Mouse (Mus musculus): ENCODE measurements at regions not wholly inside any gene's neighbourhood (a gene's known extent, or its start where the extent isn't known, plus 50 kb on each side); places are given as distances from the start of the nearest gene placed in this dataset.

DNA sequence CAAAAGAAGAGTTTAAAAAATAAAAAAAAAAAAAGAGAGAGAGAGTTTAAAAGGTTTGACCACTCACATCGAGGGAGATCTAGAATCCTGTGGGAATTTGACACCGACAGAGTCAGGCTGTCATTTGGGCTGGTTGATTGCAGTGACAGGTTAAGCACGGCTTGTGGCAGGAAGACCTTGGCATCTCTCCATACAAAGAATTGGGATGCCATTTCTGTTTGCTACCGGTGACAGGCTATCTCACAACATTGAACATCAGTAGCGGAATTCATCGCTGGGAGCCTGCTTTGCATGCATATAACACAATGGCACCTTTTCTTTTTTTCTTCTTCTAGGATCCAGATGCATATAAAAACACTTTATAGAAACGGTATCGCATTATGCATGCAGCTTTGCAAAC lies 53.7 kb upstream of the Gm26657 start:
- ATAC-seq (ENCODE audit: poor library complexity, severe bottlenecking), result no peak

DNA sequence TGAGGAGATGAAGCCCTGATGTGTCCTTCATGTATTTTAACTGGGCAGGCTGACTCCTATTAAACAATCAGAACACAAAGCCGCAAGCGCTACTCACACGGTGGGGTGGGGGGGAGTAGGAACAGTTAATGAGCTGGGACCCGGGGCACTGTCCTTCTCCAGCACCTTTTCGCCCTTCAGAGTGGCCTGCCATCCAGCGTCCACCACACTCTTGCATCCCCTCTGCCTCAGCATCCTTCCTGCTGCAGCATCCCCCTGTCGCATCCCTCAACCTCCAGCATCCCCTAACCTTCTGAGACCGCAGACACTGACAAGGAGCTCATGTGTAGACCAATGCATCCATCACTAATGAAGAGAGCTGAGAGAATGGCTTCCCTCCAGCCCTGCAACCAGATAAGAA lies 54.2 kb upstream of the Gm26657 start:
- ATAC-seq (ENCODE audit: poor library complexity, severe bottlenecking), result no peak

- ATAC-seq (ENCODE audit: poor library complexity, severe bottlenecking), result peak; percentile 92
Measured at GRCm38 (mm10) chr4:56685123-56685522, 54.7 kb upstream of the Gm26657 start.

GRCm38 (mm10) chr4:56684031-56684430 lies 55.8 kb upstream of the Gm26657 start:
- ATAC-seq (ENCODE audit: poor library complexity, severe bottlenecking), result no peak

GRCm38 (mm10) chr4:56681121-56681520 lies 58.7 kb upstream of the Gm26657 start:
- ATAC-seq (ENCODE audit: poor library complexity, severe bottlenecking), result peak; percentile 47

DNA sequence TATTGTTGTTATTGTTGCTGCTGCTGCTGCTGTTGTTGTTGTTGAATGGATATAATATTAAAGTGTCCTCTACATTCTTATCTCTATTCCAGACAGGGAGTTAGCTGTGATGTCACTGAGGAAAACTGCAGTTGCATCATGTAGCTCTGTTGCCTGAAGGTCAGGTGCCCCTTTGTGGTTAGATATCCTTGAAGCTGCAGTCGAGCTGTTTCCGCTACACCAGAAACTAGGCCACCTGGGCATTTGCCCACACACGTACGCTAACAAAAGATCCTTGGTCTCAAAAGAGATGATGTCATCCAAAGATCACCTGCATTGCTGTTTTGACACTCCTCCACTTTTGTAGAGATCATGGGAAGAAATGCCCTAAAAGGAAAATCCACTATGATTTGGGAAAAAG lies 66.0 kb upstream of the Gm26657 start:
- ATAC-seq (ENCODE audit: poor library complexity, severe bottlenecking), result no peak

DNA sequence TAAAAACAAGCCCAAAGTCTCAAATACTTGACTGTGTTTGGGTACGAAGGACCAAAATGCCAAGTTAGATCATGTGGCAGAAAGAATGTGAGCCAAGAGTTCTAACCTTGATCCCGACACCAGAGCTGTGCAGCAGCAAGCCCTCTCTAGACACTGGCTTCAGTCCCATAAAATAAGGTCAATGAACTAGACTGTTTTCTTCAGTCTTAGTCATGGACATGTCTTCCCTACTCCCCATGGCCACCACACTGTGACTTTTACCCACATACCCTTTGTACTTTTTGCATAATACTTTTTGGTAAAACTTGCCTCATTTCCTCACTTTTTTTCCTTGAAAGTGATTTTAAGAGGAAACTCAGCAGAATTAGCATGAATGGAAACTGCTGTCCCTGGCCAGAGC lies 74.9 kb upstream of the Gm26657 start:
- no peak for ATAC-seq (ENCODE audit: poor library complexity, severe bottlenecking)

DNA sequence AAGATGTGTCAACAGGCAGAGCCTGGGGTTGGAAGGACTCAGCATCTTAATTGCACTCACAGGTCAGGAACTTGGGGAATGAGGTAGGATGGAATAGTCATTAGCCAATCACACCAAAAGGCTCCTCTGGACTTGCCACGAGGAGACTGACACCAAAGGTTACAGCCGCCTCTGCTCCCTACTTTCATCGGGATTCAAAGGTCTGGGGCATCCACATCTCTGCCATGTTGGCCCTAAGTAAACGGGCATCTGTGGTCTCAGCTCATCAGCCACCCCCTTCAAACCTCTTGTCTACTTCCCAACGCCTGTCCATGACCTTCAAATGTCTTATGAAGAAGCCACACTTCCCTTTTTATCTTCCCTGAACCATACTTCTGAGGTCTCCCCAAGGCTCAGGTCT lies 78.1 kb upstream of the Gm26657 start:
- ATAC-seq (ENCODE audit: poor library complexity, severe bottlenecking), result no peak

DNA sequence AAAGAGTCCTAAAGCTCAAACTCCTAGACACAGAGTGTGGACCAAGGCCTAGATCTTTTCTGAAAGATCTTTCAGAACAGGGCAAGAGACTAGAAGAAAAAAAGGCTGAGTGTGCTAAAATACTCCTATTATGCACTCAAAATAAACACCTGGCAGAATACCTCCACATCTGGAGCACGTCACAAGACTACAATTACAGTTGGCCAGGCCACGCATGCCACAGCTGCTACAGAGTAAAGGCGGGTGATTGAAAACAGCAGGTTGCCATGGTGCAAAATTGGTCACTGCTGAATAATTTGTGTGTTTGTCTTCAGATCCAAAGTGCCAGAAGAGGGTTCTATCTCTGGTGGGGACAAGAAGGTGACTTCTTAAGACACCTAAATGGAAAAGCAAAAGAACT lies 82.8 kb upstream of the Gm26657 start:
- no peak for ATAC-seq (ENCODE audit: poor library complexity, severe bottlenecking)

DNA sequence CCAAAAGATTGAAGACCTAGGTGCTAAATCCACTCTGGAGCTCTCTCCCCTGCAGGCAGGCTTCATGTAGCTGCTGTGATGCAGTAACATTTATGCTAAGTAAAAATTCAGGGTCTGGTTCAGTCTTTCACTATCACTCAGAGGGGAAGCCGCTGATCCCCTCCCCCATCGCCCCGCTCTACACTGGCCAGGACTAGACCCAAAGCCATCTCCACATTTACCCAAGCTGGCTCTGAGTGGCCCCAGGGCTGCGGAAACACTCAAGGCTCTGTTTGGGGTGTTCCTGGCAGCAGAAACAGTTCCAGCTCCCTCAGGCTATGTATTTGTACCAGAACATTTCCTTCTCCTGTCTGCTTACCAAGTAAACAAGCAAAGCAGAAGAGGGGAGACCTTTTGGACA lies 85.5 kb upstream of the Gm26657 start:
- ATAC-seq (ENCODE audit: poor library complexity, severe bottlenecking), result no peak

DNA sequence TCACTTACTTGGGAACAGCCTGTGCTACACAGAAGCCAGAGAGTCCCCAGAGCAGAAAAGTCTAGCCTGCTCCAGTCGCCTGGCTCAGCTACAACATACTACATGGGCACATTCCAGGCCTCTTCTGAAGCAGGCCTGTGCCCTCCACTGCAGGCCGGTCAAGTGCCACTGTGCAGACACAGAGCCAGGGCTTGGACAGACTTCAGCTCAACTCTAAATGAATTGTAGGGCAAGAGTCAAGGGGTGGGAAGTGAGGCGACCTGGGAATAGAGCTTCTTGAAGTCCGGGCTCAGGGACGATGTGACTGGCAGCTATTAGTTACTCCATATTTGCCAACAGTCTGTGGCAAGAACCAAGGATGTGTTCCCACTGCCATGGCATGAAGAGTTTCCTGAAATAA lies 87.1 kb upstream of the Gm26657 start:
- no peak for ATAC-seq (ENCODE audit: poor library complexity, severe bottlenecking)

DNA sequence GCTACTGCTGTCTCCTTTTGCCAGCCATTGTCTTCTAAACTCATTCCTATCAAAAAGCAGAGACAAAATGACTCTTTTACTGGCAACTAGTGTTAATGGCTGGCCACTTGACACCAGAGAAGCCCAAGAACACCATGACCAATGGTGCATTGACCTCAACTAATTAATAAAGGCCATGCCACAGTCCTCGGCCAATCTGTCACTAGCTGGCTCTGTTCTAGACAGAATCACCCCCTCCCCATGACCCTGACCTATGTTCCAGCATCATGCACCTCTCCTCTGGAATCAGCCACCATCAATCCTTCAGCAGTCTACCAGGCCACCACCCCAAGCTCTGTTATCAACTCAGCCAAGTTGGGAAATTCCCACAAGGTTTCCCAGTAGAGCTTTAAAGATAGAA lies 90.1 kb upstream of the Gm26657 start:
- no peak for ATAC-seq (ENCODE audit: poor library complexity, severe bottlenecking)

DNA sequence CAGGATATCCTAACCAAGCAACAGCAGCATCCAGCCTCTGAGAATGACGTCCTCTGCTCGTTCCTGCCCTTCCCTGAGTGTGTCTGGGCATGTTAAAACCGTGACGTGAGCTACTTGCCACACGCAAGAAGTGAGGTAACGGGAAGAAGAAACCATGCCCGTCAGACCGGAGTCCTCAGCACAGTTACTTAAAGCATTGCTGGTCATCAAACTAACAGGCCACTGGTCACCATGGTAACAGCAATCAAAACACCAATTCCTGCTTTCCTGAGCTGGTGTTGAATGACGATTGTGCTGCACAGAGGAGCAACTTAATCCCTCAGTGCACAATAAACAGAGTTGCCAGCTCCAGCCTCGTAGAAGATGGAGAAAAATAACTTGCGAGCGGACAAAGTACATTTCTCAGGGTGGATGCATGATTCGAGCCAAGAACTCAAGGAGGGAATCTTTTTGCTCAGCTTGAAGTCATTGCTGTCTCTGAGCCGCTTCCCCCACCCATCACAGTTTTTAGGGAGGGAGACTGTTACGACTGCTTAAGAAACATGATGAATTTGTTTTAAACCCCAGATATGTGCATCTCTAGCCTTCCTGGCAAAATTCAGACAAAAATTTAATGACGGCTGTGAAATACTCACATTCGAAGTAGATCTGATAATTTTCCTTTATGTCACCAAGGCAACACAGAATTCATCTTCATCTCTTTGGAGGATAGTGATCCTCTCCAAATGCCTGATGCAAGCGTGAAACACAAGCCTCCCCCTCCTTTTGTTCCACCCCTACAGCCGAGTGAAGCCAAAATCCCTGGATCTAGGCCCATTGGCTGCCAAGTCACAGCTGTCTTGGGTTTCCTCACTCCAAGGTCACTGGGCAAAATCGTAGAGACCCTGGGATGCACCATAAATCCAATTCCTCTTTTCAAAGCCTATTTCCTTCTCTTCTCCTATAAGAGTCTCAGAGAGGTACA lies 95.6 kb upstream of the Gm26657 start:
- no peak for ATAC-seq (ENCODE audit: poor library complexity, severe bottlenecking)

DNA sequence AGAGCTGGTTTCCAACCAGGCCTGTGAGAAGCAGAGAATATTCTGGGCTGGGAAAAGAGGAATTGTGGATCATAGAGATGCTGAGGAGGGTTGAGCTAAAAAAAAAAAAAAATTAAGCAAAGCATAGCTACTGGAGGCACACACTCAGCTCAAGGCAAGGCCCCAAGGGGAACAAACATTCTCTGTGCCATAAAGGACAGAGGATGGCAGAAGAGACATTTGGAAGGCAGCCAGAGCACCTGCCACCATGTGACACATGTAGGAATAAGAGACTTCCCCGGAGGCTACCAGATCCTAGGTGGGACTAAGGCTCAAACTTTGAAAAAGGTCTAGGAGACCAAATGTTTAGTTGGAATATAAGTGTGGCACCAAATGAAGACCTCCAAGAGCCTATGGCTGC lies 96.4 kb upstream of the Gm26657 start:
- no peak for ATAC-seq (ENCODE audit: poor library complexity, severe bottlenecking)

DNA sequence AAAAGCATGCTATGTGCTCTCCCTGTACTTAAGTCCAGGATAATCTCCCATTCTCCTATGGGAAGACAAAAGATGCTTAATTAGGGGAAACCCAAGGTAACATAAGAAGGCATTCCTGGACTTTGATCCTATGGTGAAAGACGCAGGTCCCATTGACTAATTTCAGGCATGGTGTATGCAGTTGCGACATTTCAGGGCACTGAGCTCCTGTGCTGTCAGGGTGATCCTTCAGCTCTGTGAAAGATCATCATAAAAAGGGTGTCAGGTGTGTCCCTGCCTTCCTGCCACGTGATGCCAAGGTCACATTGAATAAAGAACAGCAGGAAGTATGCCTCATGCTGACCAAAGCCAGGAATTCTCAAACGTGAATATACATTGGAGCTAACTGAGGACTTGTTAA lies 100.2 kb upstream of the Gm26657 start:
- no peak for ATAC-seq (ENCODE audit: poor library complexity, severe bottlenecking)

DNA sequence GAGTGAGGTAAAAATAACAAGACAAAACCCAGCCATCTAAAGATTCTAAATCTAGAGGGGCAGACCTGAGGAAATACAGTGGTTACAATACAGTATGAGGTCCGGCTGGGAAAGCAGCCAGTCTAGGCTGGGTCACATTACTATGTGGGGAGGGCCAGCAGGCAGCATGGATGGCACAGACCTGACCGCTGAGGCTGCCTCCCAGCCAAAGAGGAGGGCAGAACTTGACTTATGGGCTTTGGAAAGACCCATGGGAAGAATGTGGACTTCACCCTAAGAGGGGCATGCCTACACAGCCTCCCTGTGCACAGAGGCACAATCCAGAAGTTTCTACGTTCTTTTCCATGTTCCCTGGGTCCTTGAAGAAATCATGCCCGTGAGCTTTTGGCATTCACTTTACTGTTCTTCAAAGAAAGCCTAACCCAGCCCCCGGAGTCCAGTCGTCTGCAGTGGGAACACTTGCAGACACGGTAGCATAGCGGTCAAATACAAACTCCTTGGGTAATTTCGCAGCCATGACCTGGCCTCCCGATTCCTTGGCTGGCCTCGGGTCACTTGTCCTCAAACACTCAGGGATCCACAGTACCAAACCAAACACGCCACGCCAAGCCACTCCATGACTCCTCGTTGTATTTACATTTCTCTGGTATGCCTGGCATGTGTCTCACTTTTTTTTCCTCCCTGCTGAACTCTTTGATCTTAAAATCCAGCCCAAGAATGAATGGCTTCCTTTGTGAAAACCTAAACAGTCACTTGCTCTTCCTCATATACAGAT lies 101.0 kb upstream of the Gm26657 start:
- ATAC-seq (ENCODE audit: poor library complexity, severe bottlenecking), result no peak

DNA sequence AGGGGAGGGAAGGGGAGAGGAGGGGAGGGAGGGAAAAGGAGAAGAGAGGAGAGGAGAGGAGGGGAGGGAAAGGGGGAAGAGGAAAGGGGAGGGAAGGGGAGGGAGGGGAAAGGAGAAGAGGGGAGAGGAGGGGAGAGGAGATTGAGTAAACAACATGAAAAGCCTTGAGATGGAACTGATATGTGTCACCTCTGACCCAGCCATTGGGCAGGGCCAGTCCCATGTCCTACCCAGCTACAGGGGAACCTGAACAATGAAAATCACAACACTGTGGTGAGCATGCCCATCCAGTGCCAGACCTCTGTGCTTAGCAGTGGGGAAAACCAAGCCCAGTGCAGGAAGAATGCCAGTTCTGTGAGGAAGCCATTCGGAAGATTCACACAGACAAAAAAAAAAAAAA lies 103.6 kb upstream of the Gm26657 start:
- no peak for ATAC-seq (ENCODE audit: poor library complexity, severe bottlenecking)

DNA sequence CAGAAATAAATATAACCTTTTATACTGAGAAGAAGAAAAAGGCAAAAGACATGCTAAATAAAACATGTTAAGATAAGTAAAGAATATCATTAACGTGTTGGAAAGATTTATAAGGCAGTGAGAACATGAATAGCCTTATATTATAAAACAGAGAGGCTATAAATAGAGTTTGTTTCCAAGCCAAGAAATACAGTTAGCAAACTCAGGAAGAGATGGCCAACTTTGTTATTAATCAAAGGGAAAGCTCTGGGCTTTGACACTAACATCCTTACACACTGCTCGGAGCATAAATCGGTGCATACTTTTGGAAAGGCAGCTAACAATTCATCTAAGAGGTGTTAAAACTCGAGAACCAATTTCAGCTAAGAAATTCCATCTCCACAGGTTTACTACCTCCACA lies 106.3 kb upstream of the Gm26657 start:
- no peak for ATAC-seq (ENCODE audit: poor library complexity, severe bottlenecking)

- ATAC-seq (ENCODE audit: poor library complexity, severe bottlenecking), result no peak
Measured at GRCm38 (mm10) chr4:56630251-56630650, 109.6 kb upstream of the Gm26657 start.

GRCm38 (mm10) chr4:56627206-56627605 lies 112.7 kb upstream of the Gm26657 start:
- no peak for ATAC-seq (ENCODE audit: poor library complexity, severe bottlenecking)

GRCm38 (mm10) chr4:56621782-56622181 lies 118.1 kb upstream of the Gm26657 start:
- no peak for ATAC-seq (ENCODE audit: poor library complexity, severe bottlenecking)

DNA sequence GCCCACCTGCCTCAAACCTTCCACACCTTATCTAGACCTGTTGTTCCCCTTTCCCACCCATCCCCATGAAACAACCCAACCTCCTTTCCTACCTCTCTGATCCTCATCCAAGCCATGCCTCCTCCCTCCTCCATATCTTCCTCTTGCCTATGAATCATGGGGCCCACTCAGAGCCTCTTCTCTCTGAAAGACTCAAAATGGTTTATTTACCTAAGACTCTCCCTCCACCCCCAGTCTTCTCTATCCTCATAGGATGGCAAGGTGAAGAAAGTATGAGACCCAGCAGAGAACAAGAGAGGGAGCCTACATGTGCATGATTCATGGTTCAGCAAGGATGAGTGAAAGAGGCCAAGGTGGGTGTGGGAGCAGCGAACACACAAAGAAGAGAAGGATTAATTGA lies 118.5 kb upstream of the Gm26657 start:
- no peak for ATAC-seq (ENCODE audit: poor library complexity, severe bottlenecking)

Measured in megakaryocyte, adult 5-6 weeks (primary cell).